Mouse (Mus musculus) G1E (cell line): ENCODE data around the gene Disp3. TPM values are rescaled to one million over a fixed set of nuclear protein-coding genes. Genes with fewer than 3 reads are reported as not detected.

Source experiments
- ATAC-seq: 2 replicates; pipeline ENCODE4 v1.8.0; 2016; ENCODE audit warnings: mild to moderate bottlenecking; ENCODE audit not compliant: insufficient number of reproducible peaks, poor library complexity, low FRiP score, severe bottlenecking; ENCODE audit errors: extremely low read depth
- DNase-seq: peaks from one replicate; pipeline ENCODE4 v3.0.0; 2012; ENCODE audit warnings: low spot score
- H3K27me3 ChIP-seq: 2 replicates; pipeline ENCODE4 v1.6.1; 2012; ENCODE audit warnings: mild to moderate bottlenecking, low read length, inconsistent platforms; ENCODE audit not compliant: insufficient read depth
- H3K36me3 ChIP-seq: replicated peaks from 2 replicates; pipeline ENCODE3; 2012; ENCODE audit warnings: mild to moderate bottlenecking, inconsistent platforms
- H3K4me1 ChIP-seq: 2 replicates; pipeline ENCODE4 v1.6.1; 2012; ENCODE audit warnings: low read depth, low read length, inconsistent platforms, mixed read lengths; ENCODE audit not compliant: insufficient read depth
- H3K4me3 ChIP-seq: 2 replicates; pipeline ENCODE4 v1.5.1; 2012; ENCODE audit warnings: low read depth, mild to moderate bottlenecking, inconsistent platforms, low read length, moderate library complexity, mixed read lengths
- H3K9me3 ChIP-seq: replicated peaks from 2 replicates; pipeline ENCODE4 v1.6.1; 2012; ENCODE audit warnings: inconsistent platforms
- CTCF ChIP-seq: IDR thresholded peaks from 2 replicates; pipeline ENCODE4 v1.5.1; 2012; ENCODE audit warnings: low read depth, low read length, inconsistent platforms, mixed read lengths
- GATA1 ChIP-seq: IDR thresholded peaks from 2 replicates; pipeline ENCODE4 v1.6.1; 2012; ENCODE audit warnings: borderline replicate concordance, low read length, inconsistent platforms, mixed read lengths
- GATA2 ChIP-seq: IDR thresholded peaks from 2 replicates; pipeline ENCODE4 v1.6.1; 2012; ENCODE audit warnings: low read depth, low read length, inconsistent platforms, borderline replicate concordance
- POLR2AphosphoS5 ChIP-seq: IDR thresholded peaks from 2 replicates; pipeline ENCODE4 v1.6.1; 2012; ENCODE audit warnings: low read depth, low read length, inconsistent platforms; ENCODE audit not compliant: insufficient replicate concordance
- TAL1 ChIP-seq: conservative IDR thresholded peaks from 2 replicates; pipeline ENCODE4 v1.6.1; 2012; ENCODE audit warnings: low read depth, low read length, inconsistent platforms, mixed read lengths
- polyA plus RNA-seq: library from polyadenylated mRNA; stranded (reverse); fragments of >175 nt; gene quantifications from 2 replicates; pipeline ENCODE4 v1.2.3, GENCODE M21; 2012
- total RNA-seq, 2 experiments: library from RNA; stranded (forward) in 1 of 2; stranded (reverse) in 1 of 2; fragments of 200-1000 nt in 1 of 2; fragments of >200 nt in 1 of 2; fragmentation: Nextera tagmentation in 1 of 2; gene quantifications; 2 replicates each; pipeline ENCODE4 v1.2.3; 2014 to 2017

The Disp3 gene
- total and polyA plus RNA-seq, 3 experiments = 0.01 TPM; not detected in 2

GRCm38 (mm10) chr4:148266973-148267507, 20.7 kb downstream of the Disp3 start:
- H3K4me1 ChIP-seq = no peaks in the 10 kb centered on the region
- H3K9me3 ChIP-seq = no peaks in the 10 kb centered on the region
- TF ChIP-seq GATA2 (no peak), POLR2AphosphoS5 (no peak), TAL1 (no peak), GATA1 (no peak), CTCF (no peak)
- H3K4me3 ChIP-seq = no peak overlapping the region
- DNase-seq = no peak
- no peak for ATAC-seq
- H3K36me3 ChIP-seq = no peaks in the 10 kb centered on the region
- peaks cover 3% of the 10 kb centered on the region; the same call in 1 of the 2 replicates for H3K27me3 ChIP-seq

- H3K27me3 ChIP-seq = no peaks in the 10 kb centered on the region; the same call in 1 of the 2 replicates
- DNase-seq (no peak), ATAC-seq (no peak)
- no peaks in the 10 kb centered on the region for H3K4me1 ChIP-seq
- no peaks in the 10 kb centered on the region for H3K36me3 ChIP-seq
- H3K9me3 ChIP-seq = no peaks in the 10 kb centered on the region
- TF ChIP-seq GATA2 = no peak
- TF ChIP-seq TAL1 = no peak
- no peak for TF ChIP-seq POLR2AphosphoS5
- no peak for TF ChIP-seq CTCF
- TF ChIP-seq GATA1 = no peak
- no peak overlapping the region for H3K4me3 ChIP-seq
Measured at GRCm38 (mm10) chr4:148259941-148260340, 27.8 kb downstream of the Disp3 start.

- DNase-seq (no peak), ATAC-seq (no peak)
- no peak overlapping the region for H3K4me3 ChIP-seq
- TF ChIP-seq CTCF = 0 out of 2 replicates have a peak, but pooled peaks have one; percentile 12
- no peak for TF ChIP-seq GATA2
- H3K36me3 ChIP-seq = no peaks in the 10 kb centered on the region
- H3K4me1 ChIP-seq = no peaks in the 10 kb centered on the region
- H3K9me3 ChIP-seq = no peaks in the 10 kb centered on the region
- H3K27me3 ChIP-seq = no peaks in the 10 kb centered on the region
Measured at GRCm38 (mm10) chr4:148249341-148249740, 38.4 kb downstream of the Disp3 start.

GRCm38 (mm10) chr4:148240387-148240786, 47.4 kb downstream of the Disp3 start:
- Histone ChIP-seq H3K4me3 (no peak overlapping the region), H3K9me3 (no peaks in the 10 kb centered on the region), H3K36me3 (no peaks in the 10 kb centered on the region), H3K4me1 (no peaks in the 10 kb centered on the region), H3K27me3 (peaks cover 2% of the 10 kb centered on the region; the same call in 1 of the 2 replicates)
- ATAC-seq = no peak
- DNase-seq = no peak
- TF ChIP-seq GATA2 (no peak), GATA1 (no peak), CTCF (no peak), POLR2AphosphoS5 (no peak), TAL1 (no peak)

- Histone ChIP-seq H3K36me3 (no peaks in the 10 kb centered on the region), H3K9me3 (no peaks in the 10 kb centered on the region), H3K4me1 (no peaks in the 10 kb centered on the region), H3K27me3 (peaks cover 2% of the 10 kb centered on the region; the same call in 1 of the 2 replicates), H3K4me3 (no peak overlapping the region)
- ATAC-seq (no peak), DNase-seq (no peak)
- no peak for TF ChIP-seq TAL1
- no peak for TF ChIP-seq CTCF
- TF ChIP-seq GATA2 = no peak
- no peak for TF ChIP-seq POLR2AphosphoS5
- no peak for TF ChIP-seq GATA1
Measured at GRCm38 (mm10) chr4:148239474-148240130, 48.2 kb downstream of the Disp3 start.

- no peaks in the 10 kb centered on the region for H3K36me3 ChIP-seq
- ATAC-seq (no peak), DNase-seq (no peak)
- H3K9me3 ChIP-seq = no peaks in the 10 kb centered on the region
- H3K4me1 ChIP-seq = no peaks in the 10 kb centered on the region
- TF ChIP-seq GATA1 = no peak
- TF ChIP-seq TAL1 = no peak
- TF ChIP-seq GATA2 = no peak
- no peak for TF ChIP-seq POLR2AphosphoS5
- no peak for TF ChIP-seq CTCF
- no peak overlapping the region for H3K4me3 ChIP-seq
- H3K27me3 ChIP-seq = peaks cover 2% of the 10 kb centered on the region; the same call in 1 of the 2 replicates
Measured at GRCm38 (mm10) chr4:148238919-148239318, 48.8 kb downstream of the Disp3 start.
